Mouse (Mus musculus) megakaryocyte, embryonic 14.5 days (primary cell): Measurements from ENCODE around the gene Nav1.

Experiments
- FLI1 ChIP-seq: IDR thresholded peaks from 2 replicates; pipeline ENCODE4 v1.6.1; 2012; ENCODE audit warnings: low read length, inconsistent platforms, mixed read lengths
- GATA1 ChIP-seq: IDR thresholded peaks from 3 replicates; pipeline ENCODE4 v1.6.1; 2012; ENCODE audit warnings: mixed read lengths, low read length, inconsistent platforms, borderline replicate concordance

GRCm38 (mm10) chr1:135588973-135589372 lies 18.1 kb downstream of the Nav1 start:
- TF ChIP-seq GATA1 (no peak), FLI1 (no peak)
